Comparison of ENCODE assay signal across 24 mouse cellular contexts in the genomic region with DNA sequence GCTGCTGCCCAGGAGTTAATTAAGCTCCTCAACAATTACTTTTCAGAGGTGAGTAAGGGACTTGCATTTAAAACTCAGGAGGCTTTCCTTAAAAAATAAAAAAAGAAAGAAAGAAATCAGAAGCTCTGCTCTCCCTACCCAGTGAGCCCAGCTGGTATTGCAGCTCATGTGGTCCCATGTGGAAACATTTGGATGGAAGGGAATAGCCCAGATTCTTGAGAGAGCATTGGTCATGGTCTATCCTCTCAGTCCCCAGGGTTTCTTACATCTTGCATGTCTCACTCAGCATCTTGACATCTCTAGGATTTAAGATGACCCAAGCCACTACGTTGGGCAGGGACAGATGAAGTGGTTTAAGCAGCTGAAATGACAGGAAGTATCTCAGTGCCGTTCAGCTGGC.
DNase-seq lines count a peak whose midpoint lies in the region; ATAC-seq lines count a peak whose summit lies in the region.
"Had no signal": no experiment of that assay in that cellular context is flagged by ENCODE, and none has a peak within 500 bp of the region (broad histone marks: within the 10 kb centered on the region; RNA-seq: fewer than 3 reads in every experiment).

No protein-coding gene starts in this region.

- H3K27ac ChIP-seq in midbrain, embryonic 11.5 days (ENCODE audit: low read depth, low read length): no peak overlapping the region
- H3K27ac ChIP-seq in midbrain, embryonic 16.5 days (ENCODE audit: low read length): no peak overlapping the region
- H3K27ac ChIP-seq in liver, embryonic 12.5 days: no peak overlapping the region
- H3K27ac ChIP-seq: forebrain, embryonic 10.5 days; forebrain, embryonic 13.5 days; heart, adult 2 months; intestine, embryonic 15.5 days had no signal

- no peak overlapping the region for H3K9ac ChIP-seq in midbrain, embryonic 11.5 days (ENCODE audit: low read length)
- H3K9ac ChIP-seq in midbrain, embryonic 16.5 days (ENCODE audit: low read depth, low read length): no peak overlapping the region
- no peak overlapping the region for H3K9ac ChIP-seq in liver, embryonic 12.5 days
- H3K9ac ChIP-seq: forebrain, embryonic 13.5 days; intestine, embryonic 15.5 days had no signal

- H3K4me1 ChIP-seq in midbrain, embryonic 11.5 days (ENCODE audit: control insufficient read depth, insufficient read depth, low read length): peaks cover 3% of the 10 kb centered on the region; the same call in 1 of the 2 replicates
- H3K4me1 ChIP-seq in midbrain, embryonic 16.5 days (ENCODE audit: control insufficient read depth, insufficient read depth, low read length): no peaks in the 10 kb centered on the region
- H3K4me1 ChIP-seq in liver, embryonic 12.5 days: no peaks in the 10 kb centered on the region

- H3K9me3 ChIP-seq in midbrain, embryonic 11.5 days (ENCODE audit: control insufficient read depth, low read length): no peaks in the 10 kb centered on the region
- no peaks in the 10 kb centered on the region for H3K9me3 ChIP-seq in midbrain, embryonic 16.5 days (replicated peaks; ENCODE audit: control insufficient read depth, low read length, poor library complexity, severe bottlenecking)
- no peaks in the 10 kb centered on the region for H3K9me3 ChIP-seq in liver, embryonic 12.5 days (replicated peaks)
- H3K9me3 ChIP-seq: forebrain, embryonic 10.5 days; forebrain, embryonic 13.5 days; G1E; intestine, embryonic 15.5 days had no signal

- 57% methylated on average over 2 of the region's 2 CpGs for WGBS in midbrain, embryonic 11.5 days
- WGBS in midbrain, embryonic 16.5 days: 45% methylated on average over 2 of the region's 2 CpGs
- 25% methylated on average over 2 of the region's 2 CpGs for WGBS in liver, embryonic 12.5 days (ENCODE audit: insufficient replicate concordance)

- 0 out of 2 replicates have a peak, but pooled peaks have one; percentile 30 for ATAC-seq in midbrain, embryonic 11.5 days (ENCODE audit: low FRiP score)
- no peak for ATAC-seq in midbrain, embryonic 16.5 days
- ATAC-seq in common myeloid progenitor, adult 5-6 weeks (replicated peaks; ENCODE audit: low read depth, poor library complexity, severe bottlenecking): peak; percentile 42; the same call in 1 of the 2 replicates
- peak; percentile 47 for ATAC-seq in megakaryocyte progenitor cell, adult 5-6 weeks (replicated peaks; ENCODE audit: poor library complexity)
- ATAC-seq in liver, embryonic 12.5 days: no peak
- ATAC-seq: forebrain, embryonic 13.5 days; forebrain, embryonic 16.5 days; hindbrain, embryonic 16.5 days; intestine, embryonic 15.5 days had no signal

- H3K27me3 ChIP-seq in midbrain, embryonic 11.5 days (ENCODE audit: control insufficient read depth, insufficient read depth, low read length): no peaks in the 10 kb centered on the region
- no peaks in the 10 kb centered on the region for H3K27me3 ChIP-seq in midbrain, embryonic 16.5 days (ENCODE audit: control insufficient read depth, insufficient read depth, low read depth, low read length)
- no peaks in the 10 kb centered on the region for H3K27me3 ChIP-seq in liver, embryonic 12.5 days (replicated peaks)
- H3K27me3 ChIP-seq: CH12.LX; forebrain, embryonic 13.5 days; intestine, embryonic 15.5 days had no signal

- H3K4me2 ChIP-seq in midbrain, embryonic 11.5 days: no peak overlapping the region
- H3K4me2 ChIP-seq in midbrain, embryonic 16.5 days (ENCODE audit: low read length): no peak overlapping the region
- H3K4me2 ChIP-seq in liver, embryonic 12.5 days: no peak overlapping the region
- H3K4me2 ChIP-seq: forebrain, embryonic 13.5 days; heart, embryonic 11.5 days; intestine, embryonic 15.5 days had no signal

- H3K36me3 ChIP-seq in midbrain, embryonic 11.5 days (ENCODE audit: control insufficient read depth, insufficient read depth, low read length): no peaks in the 10 kb centered on the region
- H3K36me3 ChIP-seq in midbrain, embryonic 16.5 days (ENCODE audit: control insufficient read depth, insufficient read depth, low read length): no peaks in the 10 kb centered on the region
- no peaks in the 10 kb centered on the region for H3K36me3 ChIP-seq in liver, embryonic 12.5 days
- H3K36me3 ChIP-seq: forebrain, embryonic 10.5 days; G1E; intestine, embryonic 15.5 days had no signal

- H3K4me3 ChIP-seq in midbrain, embryonic 11.5 days (ENCODE audit: low read depth, low read length): no peak overlapping the region
- no peak overlapping the region for H3K4me3 ChIP-seq in midbrain, embryonic 16.5 days (ENCODE audit: low read depth, low read length)
- no peak overlapping the region for H3K4me3 ChIP-seq in liver, embryonic 12.5 days
- H3K4me3 ChIP-seq: forebrain, embryonic 10.5 days; forebrain, embryonic 13.5 days; heart, adult 2 months; intestine, embryonic 15.5 days had no signal

- peak; percentile 62 for DNase-seq in heart, adult 11 months
- DNase-seq in heart, adult 9 months (ENCODE audit: low spot score in 2 of 2): no peak
- DNase-seq in midbrain, embryonic 11.5 days (ENCODE audit: low spot score, missing footprints): no peak
- DNase-seq in layer of hippocampus, adult 18-20 months (ENCODE audit: low spot score in 2 of 2): no peak
- DNase-seq: adrenal gland, adult 2 months; adrenal gland, postnatal 14 days; cerebellum, adult 11 months; cerebellum, adult 2 months; cerebellum, postnatal 10 days; cerebellum, postnatal 36 days; gastrocnemius, postnatal 10 days; heart, adult 2 months had no signal

Comparison
In these comparisons a context has a peak if more than half of its experiments do, and no peak if none do; other contexts are left out.
1. ATAC-seq: peak in midbrain, embryonic 11.5 days (single experiment), common myeloid progenitor, adult 5-6 weeks (single experiment) and megakaryocyte progenitor cell, adult 5-6 weeks (single experiment); none in midbrain, embryonic 16.5 days (single experiment) and liver, embryonic 12.5 days (single experiment).